Mouse (Mus musculus) limb, embryonic 14.5 days (tissue): ENCODE measurements at regions not wholly inside any gene's neighbourhood (a gene's known extent, or its start where the extent isn't known, plus 50 kb on each side); places are given as distances from the start of the nearest gene placed in this dataset.
"Not testable (repeated sequence)": the region's sequence is repeated elsewhere in the genome, so short reads cannot be mapped to it uniquely, and the experiment has no call there.

Experiments used
- ATAC-seq: fragments of 200-750 bp; cut with Nextera tagmentation; 2 replicates; pipeline ENCODE4 v1.8.0; 2017; ENCODE audit warnings: low read depth, moderate number of reproducible peaks, moderate TSS enrichment; ENCODE audit not compliant: low FRiP score
- DNase-seq: peaks from one replicate; pipeline ENCODE4 v3.0.0-alpha.2; 2015; ENCODE audit warnings: low spot score
- H3K27ac ChIP-seq: fragments of 300-500 bp; sonication (generic); replicated peaks from 2 replicates; pipeline ENCODE4 v1.5.1; 2014; ENCODE audit warnings: low read depth, mild to moderate bottlenecking, low read length, moderate library complexity, mixed read lengths
- H3K27me3 ChIP-seq: fragments of 300-500 bp; sonication (generic); 2 replicates; pipeline ENCODE4 v1.6.1; 2014; ENCODE audit warnings: low read length, mixed read lengths; ENCODE audit not compliant: control insufficient read depth, insufficient read depth
- H3K36me3 ChIP-seq: fragments of 300-500 bp; sonication (generic); 2 replicates; pipeline ENCODE4 v1.6.1; 2014; ENCODE audit warnings: mild to moderate bottlenecking, low read length, moderate library complexity, mixed read lengths; ENCODE audit not compliant: control insufficient read depth, insufficient read depth
- H3K4me1 ChIP-seq: fragments of 300-500 bp; sonication (generic); 2 replicates; pipeline ENCODE4 v1.6.1; 2014; ENCODE audit warnings: antibody characterized with exemption, low read length, mixed read lengths; ENCODE audit not compliant: control insufficient read depth, insufficient read depth
- H3K4me2 ChIP-seq: fragments of 300-500 bp; sonication (generic); replicated peaks from 2 replicates; pipeline ENCODE4 v1.6.1; 2014; ENCODE audit warnings: low read depth, mild to moderate bottlenecking, low read length, moderate library complexity; ENCODE audit not compliant: severe bottlenecking
- H3K4me3 ChIP-seq: fragments of 300-500 bp; sonication (generic); replicated peaks from 2 replicates; pipeline ENCODE4 v1.5.1; 2014; ENCODE audit warnings: low read length
- H3K9ac ChIP-seq: fragments of 300-500 bp; sonication (generic); 2 replicates; pipeline ENCODE4 v1.6.1; 2014; ENCODE audit warnings: mild to moderate bottlenecking, low read depth, low read length, moderate library complexity; ENCODE audit not compliant: severe bottlenecking
- H3K9me3 ChIP-seq: fragments of 300-500 bp; sonication (generic); 2 replicates; pipeline ENCODE4 v1.6.1; 2016; ENCODE audit warnings: low read length; ENCODE audit not compliant: control insufficient read depth
- POLR2A ChIP-seq: fragments of 200-500 bp; IDR thresholded peaks from 2 replicates; pipeline ENCODE4 v1.8.0; 2012; ENCODE audit warnings: inconsistent platforms, mild to moderate bottlenecking, moderate library complexity, borderline replicate concordance; ENCODE audit not compliant: insufficient read depth, insufficient read length; ENCODE audit errors: extremely low read depth
- WGBS: fragments of 180-500 bp; shearing (Covaris S2); extraction: QIAGEN DNeasy Blood & Tissue Kit; methylation state at CpG from one replicate; pipeline ENCODE4 v1.1.7; 2014; 5-methylcytosine and 5-hydroxymethylcytosine counted together

DNA sequence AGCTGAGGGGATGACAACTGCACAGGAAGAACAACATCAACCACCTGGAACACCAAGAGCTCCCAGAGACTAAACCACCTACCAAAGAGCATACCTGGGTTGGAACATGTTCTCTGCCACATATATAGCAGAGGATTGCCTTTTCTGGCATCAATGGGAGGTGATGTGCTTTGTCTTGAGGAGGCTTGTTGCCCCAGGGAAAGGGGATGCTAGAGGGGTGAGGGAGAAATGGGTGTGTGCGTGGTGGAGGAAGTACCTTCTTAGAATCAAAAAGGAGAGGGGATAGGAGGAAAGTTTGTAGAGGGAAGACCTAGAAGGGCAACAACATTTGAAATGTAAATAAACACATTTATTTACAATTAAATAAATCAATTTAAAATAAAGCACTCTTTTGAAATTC is 358.5 kb upstream of the Pfkp start:
- DNase-seq (no peak), ATAC-seq (no peak)
- Histone ChIP-seq H3K27me3 (no peaks in the 10 kb centered on the region), H3K4me3 (no peak overlapping the region), H3K9ac (no peak overlapping the region), H3K36me3 (no peaks in the 10 kb centered on the region), H3K9me3 (no peaks in the 10 kb centered on the region), H3K4me1 (no peaks in the 10 kb centered on the region), H3K27ac (no peak overlapping the region), H3K4me2 (no peak overlapping the region)
- no peak for TF ChIP-seq POLR2A
- 89% methylated on average over 1 of the region's 1 CpGs for WGBS

DNA sequence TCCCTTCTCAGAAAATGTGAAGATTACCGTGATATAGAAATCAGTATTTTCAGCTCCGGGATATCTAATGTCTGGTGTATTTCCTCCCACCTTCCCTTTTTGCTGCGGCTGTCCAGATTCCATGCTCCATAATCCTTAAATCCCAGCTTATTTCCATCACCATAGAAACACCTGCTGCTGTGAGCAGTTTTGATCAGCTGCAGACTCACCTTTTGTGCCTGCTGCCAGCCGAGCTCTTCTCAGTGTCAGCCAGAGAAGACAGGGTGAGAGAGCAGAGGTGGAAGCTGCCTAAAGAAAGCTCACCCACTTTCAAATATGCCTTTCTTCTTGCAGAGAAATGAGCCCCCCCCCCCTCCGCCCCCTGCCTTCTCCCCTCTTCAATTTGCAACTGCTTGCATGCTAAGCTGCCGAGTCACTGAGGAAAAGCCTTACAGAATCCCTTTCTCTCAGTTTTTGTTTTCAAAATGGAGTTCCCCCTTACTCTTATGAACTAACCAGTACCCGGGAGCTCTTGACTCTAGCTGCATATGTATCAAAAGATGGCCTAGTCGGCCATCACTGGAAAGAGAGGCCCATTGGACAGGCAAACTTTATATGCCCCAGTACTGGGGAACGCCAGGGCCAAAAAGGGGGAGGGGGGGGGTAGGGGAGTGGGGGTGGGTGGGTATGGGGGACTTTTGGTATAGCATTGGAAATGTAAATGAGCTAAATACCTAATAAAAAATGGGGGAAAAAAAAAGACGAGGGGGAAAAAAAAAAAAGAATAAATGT is 350.1 kb upstream of the Pfkp start:
- not testable (repeated sequence) for ATAC-seq, H3K4me2 ChIP-seq, H3K36me3 ChIP-seq, H3K4me3 ChIP-seq, DNase-seq, H3K9ac ChIP-seq, H3K27ac ChIP-seq, H3K27me3 ChIP-seq, H3K9me3 ChIP-seq, H3K4me1 ChIP-seq
- 55% methylated on average over 10 of the region's 10 CpGs for WGBS

DNA sequence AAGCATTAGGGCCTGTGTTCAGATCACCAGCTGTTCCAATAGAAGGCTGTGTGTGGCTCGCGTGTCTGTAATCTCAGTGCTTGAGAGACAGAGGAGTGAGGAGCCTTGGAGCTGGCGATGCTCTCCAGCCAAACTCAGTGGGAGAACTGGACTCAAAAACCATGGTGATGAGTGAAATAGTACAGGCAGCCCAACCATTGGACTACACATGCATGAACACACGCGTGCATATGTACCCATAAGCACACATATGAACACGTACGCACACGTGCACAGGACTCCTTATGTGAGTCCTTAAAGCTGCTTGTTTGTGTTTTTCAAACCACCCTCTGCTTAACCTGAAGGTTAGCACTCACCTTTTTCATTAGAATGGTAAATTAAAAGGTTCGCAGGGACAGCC is 349.5 kb upstream of the Pfkp start:
- H3K9ac ChIP-seq = no peak overlapping the region
- H3K4me1 ChIP-seq = no peaks in the 10 kb centered on the region
- ATAC-seq (no peak), DNase-seq (no peak)
- no peak overlapping the region for H3K4me3 ChIP-seq
- WGBS = 77% methylated on average over 9 of the region's 9 CpGs
- no peaks in the 10 kb centered on the region for H3K36me3 ChIP-seq
- TF ChIP-seq POLR2A = no peak
- H3K27me3 ChIP-seq = no peaks in the 10 kb centered on the region
- no peak overlapping the region for H3K27ac ChIP-seq
- no peaks in the 10 kb centered on the region for H3K9me3 ChIP-seq
- H3K4me2 ChIP-seq = no peak overlapping the region

DNA sequence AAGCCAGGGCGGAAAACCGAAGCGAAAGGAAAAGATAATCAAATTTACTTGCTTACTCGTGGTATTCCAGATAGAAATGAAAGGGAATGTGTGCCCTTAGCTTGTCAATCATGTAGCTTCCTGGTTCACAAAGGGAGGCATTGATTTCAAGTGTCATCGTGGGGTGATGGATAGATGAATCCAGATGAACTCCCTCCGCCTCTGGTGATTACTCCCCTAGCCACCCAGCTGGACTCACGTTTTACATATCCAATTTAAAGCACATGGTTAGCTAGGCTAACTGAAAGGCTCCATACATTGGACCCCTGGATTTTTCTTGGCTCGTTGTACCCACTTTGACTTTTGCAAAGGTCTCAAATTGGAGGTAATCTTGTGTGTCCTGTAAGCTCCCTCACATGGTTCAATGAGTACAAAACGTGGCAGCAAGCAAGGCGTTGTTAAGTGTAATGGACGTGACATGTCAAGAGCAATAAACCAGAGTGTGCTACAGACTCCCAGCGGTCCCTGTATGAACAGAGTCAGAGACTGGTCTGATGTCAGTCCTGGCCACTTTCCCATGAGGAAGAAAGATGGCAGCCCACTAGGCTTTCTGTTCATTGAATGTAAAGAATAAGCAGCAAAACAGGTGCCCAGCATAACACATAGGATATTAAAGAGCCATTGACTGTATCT is 343.9 kb upstream of the Pfkp start:
- H3K27ac ChIP-seq = no peak overlapping the region
- no peaks in the 10 kb centered on the region for H3K4me1 ChIP-seq
- TF ChIP-seq POLR2A = no peak
- no peaks in the 10 kb centered on the region for H3K9me3 ChIP-seq
- H3K36me3 ChIP-seq = no peaks in the 10 kb centered on the region
- no peaks in the 10 kb centered on the region for H3K27me3 ChIP-seq
- WGBS = 65% methylated on average over 12 of the region's 12 CpGs
- H3K9ac ChIP-seq = no peak overlapping the region
- no peak overlapping the region for H3K4me3 ChIP-seq
- no peak for ATAC-seq
- H3K4me2 ChIP-seq = no peak overlapping the region
- no peak for DNase-seq

DNA sequence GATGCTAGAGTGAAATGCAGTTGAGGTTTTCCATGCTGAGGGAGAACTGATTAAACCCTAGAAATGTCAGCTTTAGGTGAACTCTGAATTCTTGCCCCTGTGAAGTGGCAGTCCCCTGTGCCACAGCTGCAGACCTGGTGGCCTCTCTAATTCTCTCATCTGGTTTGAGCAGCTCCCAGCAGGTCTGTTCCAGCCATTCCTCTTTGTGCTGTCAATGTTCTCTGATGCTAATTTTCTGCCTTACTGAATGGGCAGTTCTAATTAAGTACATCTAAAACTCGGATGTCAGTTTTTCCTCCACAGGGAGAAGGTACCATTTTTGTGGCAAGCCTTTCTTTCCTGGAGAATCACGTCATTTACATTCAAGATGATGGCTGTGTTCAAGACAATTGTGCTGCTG is 343.1 kb upstream of the Pfkp start:
- Histone ChIP-seq H3K36me3 (no peaks in the 10 kb centered on the region), H3K4me2 (no peak overlapping the region), H3K4me3 (no peak overlapping the region), H3K9ac (no peak overlapping the region), H3K9me3 (no peaks in the 10 kb centered on the region), H3K27ac (no peak overlapping the region), H3K27me3 (no peaks in the 10 kb centered on the region), H3K4me1 (no peaks in the 10 kb centered on the region)
- 52% methylated on average over 2 of the region's 2 CpGs for WGBS
- TF ChIP-seq POLR2A = no peak
- ATAC-seq (no peak), DNase-seq (no peak)
